Mouse (Mus musculus) lung, embryonic 14.5 days (tissue): Measurements from ENCODE around the gene Cldn14. TPM values are rescaled to one million over a fixed set of nuclear protein-coding genes. Genes with fewer than 3 reads are reported as not detected.
"Not testable (repeated sequence)": the region's sequence is repeated elsewhere in the genome, so short reads cannot be mapped to it uniquely, and the experiment has no call there.

Source experiments
- ATAC-seq: fragments of 200-750 bp; cut with Nextera tagmentation; 2 replicates; pipeline ENCODE4 v1.8.0; 2017; ENCODE audit warnings: mild to moderate bottlenecking, moderate TSS enrichment, moderate library complexity; ENCODE audit not compliant: insufficient read depth
- DNase-seq: peaks from one replicate; pipeline ENCODE4 v3.0.0-alpha.2; 2015
- H3K27ac ChIP-seq: fragments of 300-500 bp; sonication (generic); 2 replicates; pipeline ENCODE4 v1.5.1; 2014; ENCODE audit warnings: low read depth, mild to moderate bottlenecking, moderate library complexity
- H3K27me3 ChIP-seq: fragments of 300-500 bp; sonication (generic); 2 replicates; pipeline ENCODE4 v1.6.1; 2014; ENCODE audit warnings: low read length, control low read depth; ENCODE audit not compliant: insufficient read depth
- H3K36me3 ChIP-seq: fragments of 300-500 bp; sonication (generic); 2 replicates; pipeline ENCODE4 v1.6.1; 2014; ENCODE audit warnings: control low read depth; ENCODE audit not compliant: insufficient read depth
- H3K4me1 ChIP-seq: fragments of 300-500 bp; sonication (generic); 2 replicates; pipeline ENCODE4 v1.6.1; 2014; ENCODE audit warnings: antibody characterized with exemption, control low read depth; ENCODE audit not compliant: insufficient read depth
- H3K4me2 ChIP-seq: fragments of 300-500 bp; sonication (generic); 2 replicates; pipeline ENCODE4 v1.6.1; 2014; ENCODE audit warnings: mild to moderate bottlenecking
- H3K4me3 ChIP-seq: fragments of 300-500 bp; sonication (generic); 2 replicates; pipeline ENCODE4 v1.5.1; 2014; ENCODE audit warnings: low read depth, low read length
- H3K9ac ChIP-seq: fragments of 300-500 bp; sonication (generic); 2 replicates; pipeline ENCODE4 v1.6.1; 2014
- H3K9me3 ChIP-seq: fragments of 300-500 bp; sonication (generic); 2 replicates; pipeline ENCODE4 v1.6.1; 2016; ENCODE audit warnings: low read depth, low read length, control low read depth
- CTCF ChIP-seq: IDR thresholded peaks from 2 replicates; pipeline ENCODE4 v1.5.1; 2016; ENCODE audit warnings: antibody characterized with exemption, low read depth
- WGBS: fragments of 180-500 bp; shearing (Covaris S2); extraction: QIAGEN DNeasy Blood & Tissue Kit; methylation state at CpG from one replicate; pipeline ENCODE4 v1.1.7; 2014; 5-methylcytosine and 5-hydroxymethylcytosine counted together
- polyA plus RNA-seq: library from polyadenylated mRNA; unstranded; fragments of >200 nt; fragmentation: Nextera tagmentation; extraction: Ambion mirVana; gene quantifications from 2 replicates; pipeline ENCODE4 v1.2.1, GENCODE M21; 2014

Gene Cldn14
- polyA plus RNA-seq, 1 experiment from 2014 or later: not detected

DNA sequence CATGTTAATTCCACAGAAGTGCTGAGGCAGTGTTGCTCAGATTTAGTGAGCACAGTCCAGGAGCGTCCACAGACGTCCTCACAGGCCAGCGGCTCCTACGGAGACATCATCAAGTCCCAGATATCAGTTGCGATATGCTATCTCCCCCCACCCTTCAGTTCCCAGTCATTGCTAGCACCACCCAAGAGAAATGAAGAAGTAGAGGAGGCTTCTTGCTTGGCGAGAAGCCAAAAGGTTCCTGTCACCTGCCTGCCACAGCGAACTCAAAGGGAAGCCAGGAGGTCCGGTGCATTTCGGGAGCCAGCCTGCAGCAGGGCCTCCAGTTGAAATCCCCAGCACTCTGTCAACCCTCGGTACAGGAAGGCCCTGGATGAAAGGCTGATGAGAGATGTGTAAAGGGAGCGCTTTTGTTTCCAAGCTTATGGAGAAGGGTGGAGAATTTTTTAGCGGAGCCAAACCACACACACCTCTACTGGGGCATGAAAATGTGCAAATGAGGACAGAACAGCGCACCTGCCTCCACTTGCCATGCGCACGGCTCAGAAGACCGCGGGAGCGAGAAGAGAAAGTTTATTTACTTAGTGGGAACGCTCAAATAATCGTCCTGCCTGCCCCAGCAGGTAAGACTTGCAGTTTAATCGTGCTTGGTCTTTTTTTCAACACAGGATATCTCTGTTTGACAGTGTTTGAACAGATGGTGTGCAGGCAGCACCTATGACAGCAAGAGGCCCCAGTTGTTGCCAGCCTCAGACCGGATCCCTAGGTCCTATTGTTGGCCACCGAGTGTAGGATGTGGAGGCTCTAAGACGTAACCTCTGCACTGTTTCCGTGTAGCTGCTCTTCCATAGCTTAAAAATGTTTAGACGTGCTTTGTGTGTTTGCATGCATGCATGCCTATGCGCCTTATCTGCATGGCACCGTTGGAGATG is 15.0 kb upstream of the Cldn14 start:
- DNase-seq: peak; percentile 56
- Histone ChIP-seq H3K9me3 (peaks cover 5% of the 10 kb centered on the region; the same call in 1 of the 2 replicates), H3K27ac (peak overlapping the region; percentile 30; the same call in 1 of the 2 replicates), H3K4me2 (peak overlapping the region; percentile 38), H3K27me3 (no peaks in the 10 kb centered on the region), H3K4me1 (peaks cover 5% of the 10 kb centered on the region; the same call in 1 of the 2 replicates), H3K4me3 (no peak overlapping the region), H3K9ac (no peak overlapping the region; the same call in 1 of the 2 replicates), H3K36me3 (no peaks in the 10 kb centered on the region)
- ATAC-seq: peak; percentile 79
- TF ChIP-seq CTCF: no peak
- 30% methylated on average over 28 of the region's 28 CpGs for WGBS

DNA sequence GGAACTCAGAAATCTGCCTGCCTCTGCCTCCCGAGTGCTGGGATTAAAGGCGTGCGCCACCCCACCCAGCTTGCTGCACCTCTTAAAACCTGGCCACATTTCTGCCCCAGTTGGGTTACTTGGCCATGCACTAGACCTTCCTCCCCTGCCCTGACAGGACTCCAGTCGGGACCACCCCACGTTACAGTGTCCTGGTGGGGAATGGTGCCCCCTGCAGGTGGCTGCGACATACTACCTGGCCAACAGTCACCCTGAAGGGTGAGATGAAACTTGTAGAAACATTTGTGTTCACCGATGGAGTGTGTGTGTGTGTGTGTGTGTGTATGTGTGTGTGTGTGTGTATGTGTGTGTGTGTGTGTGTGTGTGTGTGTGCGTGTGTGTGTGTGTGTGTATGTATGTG is 11.1 kb upstream of the Cldn14 start:
- H3K27ac ChIP-seq, H3K4me3 ChIP-seq, ATAC-seq, H3K4me2 ChIP-seq, DNase-seq, H3K27me3 ChIP-seq, H3K9me3 ChIP-seq, H3K4me1 ChIP-seq, H3K9ac ChIP-seq, H3K36me3 ChIP-seq: not testable (repeated sequence)
- 64% methylated on average over 8 of the region's 8 CpGs for WGBS
- TF ChIP-seq CTCF: peak; percentile 46

GRCm38 (mm10) chr16:94017953-94018352 is 9.3 kb upstream of the Cldn14 start:
- Histone ChIP-seq H3K4me3 (no peak overlapping the region), H3K36me3 (no peaks in the 10 kb centered on the region), H3K27me3 (no peaks in the 10 kb centered on the region), H3K4me1 (no peaks in the 10 kb centered on the region), H3K9me3 (no peaks in the 10 kb centered on the region), H3K4me2 (no peak overlapping the region), H3K27ac (no peak overlapping the region), H3K9ac (no peak overlapping the region)
- ATAC-seq (no peak), DNase-seq (no peak)
- WGBS: 71% methylated on average over 4 of the region's 4 CpGs
- TF ChIP-seq CTCF: no peak

DNA sequence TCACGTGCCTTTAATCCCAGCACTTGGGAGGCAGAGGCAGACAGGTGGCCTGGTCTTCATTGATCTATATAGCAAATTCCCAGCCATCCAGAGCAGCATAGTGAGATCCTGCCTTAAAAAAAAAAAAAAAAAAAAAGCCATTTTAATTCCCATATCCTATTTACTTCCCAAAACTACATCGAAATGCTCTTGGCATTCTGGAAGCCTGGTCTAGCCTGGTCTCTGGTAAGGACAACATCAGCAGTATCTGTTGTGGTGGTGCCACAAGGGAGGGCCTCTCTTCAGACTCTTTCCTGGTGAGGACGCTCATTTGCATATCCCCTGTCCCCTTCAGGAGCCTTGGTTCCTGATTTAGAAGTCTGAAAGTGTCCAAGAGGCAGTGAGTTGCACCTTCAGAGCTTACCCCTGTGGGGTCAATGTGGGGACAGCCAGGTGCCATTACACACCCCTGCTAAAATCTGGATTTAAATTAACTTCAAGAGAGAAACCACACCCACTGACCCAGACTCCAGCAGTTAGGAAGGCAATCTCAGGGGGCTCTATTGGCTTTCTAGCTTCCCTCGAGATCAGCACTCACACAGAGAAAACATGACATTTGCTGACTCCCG is 6.0 kb upstream of the Cldn14 start:
- DNase-seq (no peak), ATAC-seq (no peak)
- H3K36me3 ChIP-seq: no peaks in the 10 kb centered on the region
- H3K27ac ChIP-seq: no peak overlapping the region
- H3K4me1 ChIP-seq: no peaks in the 10 kb centered on the region
- no peak overlapping the region for H3K4me2 ChIP-seq
- no peak overlapping the region for H3K9ac ChIP-seq
- TF ChIP-seq CTCF: no peak
- H3K4me3 ChIP-seq: no peak overlapping the region
- no peaks in the 10 kb centered on the region for H3K9me3 ChIP-seq
- 81% methylated on average over 5 of the region's 5 CpGs for WGBS
- no peaks in the 10 kb centered on the region for H3K27me3 ChIP-seq

GRCm38 (mm10) chr16:94013328-94014086 is 4.9 kb upstream of the Cldn14 start:
- DNase-seq, H3K27me3 ChIP-seq, ATAC-seq, H3K4me3 ChIP-seq, H3K4me2 ChIP-seq, H3K9me3 ChIP-seq, H3K36me3 ChIP-seq, H3K9ac ChIP-seq, H3K27ac ChIP-seq, H3K4me1 ChIP-seq: not testable (repeated sequence)
- WGBS: 70% methylated on average over 8 of the region's 8 CpGs

DNA sequence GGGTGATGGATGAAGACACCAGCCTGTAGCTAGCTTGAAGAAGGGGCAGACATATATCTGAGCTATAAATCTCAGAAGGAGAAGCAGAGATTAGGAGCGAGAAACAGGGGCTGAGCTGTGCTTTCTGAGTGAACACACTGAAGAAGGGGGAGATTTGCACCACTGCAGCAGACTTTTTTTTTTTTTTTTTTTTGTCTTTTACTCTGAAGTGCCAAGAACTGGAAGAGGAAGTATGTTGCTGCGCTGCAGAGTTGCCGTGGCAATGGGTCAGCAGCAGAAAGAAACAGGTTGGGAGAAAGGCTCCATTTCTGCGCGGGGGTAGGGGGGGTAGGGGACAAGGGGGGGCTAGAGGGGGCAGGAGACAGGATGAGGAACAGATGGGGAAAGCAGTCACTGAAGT is 2.6 kb upstream of the Cldn14 start:
- Histone ChIP-seq H3K27me3 (no peaks in the 10 kb centered on the region), H3K4me2 (no peak overlapping the region), H3K36me3 (no peaks in the 10 kb centered on the region), H3K9me3 (no peaks in the 10 kb centered on the region), H3K4me1 (peaks cover 4% of the 10 kb centered on the region; the same call in 1 of the 2 replicates), H3K4me3 (no peak overlapping the region), H3K9ac (no peak overlapping the region), H3K27ac (no peak overlapping the region)
- WGBS: 8% methylated on average over 5 of the region's 5 CpGs
- ATAC-seq (no peak), DNase-seq (no peak)
- no peak for TF ChIP-seq CTCF

DNA sequence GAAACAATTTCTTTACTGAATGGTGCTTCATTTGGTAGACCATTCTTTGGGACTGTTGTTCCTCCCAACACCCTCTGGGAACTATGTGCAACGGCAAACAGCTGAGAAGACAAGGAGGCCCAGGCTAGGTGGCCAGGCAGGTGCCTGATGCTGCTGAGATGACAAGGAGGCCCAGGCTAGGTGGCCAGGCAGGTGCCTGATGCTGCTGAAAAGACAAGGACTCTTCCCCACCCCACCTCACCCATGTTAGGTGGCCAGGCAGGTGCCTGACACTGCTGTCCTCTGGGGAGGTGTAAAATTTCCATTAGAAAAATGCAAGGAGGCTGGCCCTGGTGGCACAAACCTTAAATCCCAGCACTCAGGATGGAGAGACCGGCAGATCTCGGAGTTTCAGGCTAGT is 2.0 kb upstream of the Cldn14 start:
- ATAC-seq (no peak), DNase-seq (no peak)
- Histone ChIP-seq H3K27me3 (no peaks in the 10 kb centered on the region), H3K36me3 (no peaks in the 10 kb centered on the region), H3K9me3 (no peaks in the 10 kb centered on the region), H3K4me2 (no peak overlapping the region), H3K4me1 (peaks cover 4% of the 10 kb centered on the region; the same call in 1 of the 2 replicates), H3K27ac (no peak overlapping the region), H3K4me3 (no peak overlapping the region), H3K9ac (no peak overlapping the region)
- WGBS: 52% methylated on average over 3 of the region's 3 CpGs
- no peak for TF ChIP-seq CTCF
